In the genomic region with DNA sequence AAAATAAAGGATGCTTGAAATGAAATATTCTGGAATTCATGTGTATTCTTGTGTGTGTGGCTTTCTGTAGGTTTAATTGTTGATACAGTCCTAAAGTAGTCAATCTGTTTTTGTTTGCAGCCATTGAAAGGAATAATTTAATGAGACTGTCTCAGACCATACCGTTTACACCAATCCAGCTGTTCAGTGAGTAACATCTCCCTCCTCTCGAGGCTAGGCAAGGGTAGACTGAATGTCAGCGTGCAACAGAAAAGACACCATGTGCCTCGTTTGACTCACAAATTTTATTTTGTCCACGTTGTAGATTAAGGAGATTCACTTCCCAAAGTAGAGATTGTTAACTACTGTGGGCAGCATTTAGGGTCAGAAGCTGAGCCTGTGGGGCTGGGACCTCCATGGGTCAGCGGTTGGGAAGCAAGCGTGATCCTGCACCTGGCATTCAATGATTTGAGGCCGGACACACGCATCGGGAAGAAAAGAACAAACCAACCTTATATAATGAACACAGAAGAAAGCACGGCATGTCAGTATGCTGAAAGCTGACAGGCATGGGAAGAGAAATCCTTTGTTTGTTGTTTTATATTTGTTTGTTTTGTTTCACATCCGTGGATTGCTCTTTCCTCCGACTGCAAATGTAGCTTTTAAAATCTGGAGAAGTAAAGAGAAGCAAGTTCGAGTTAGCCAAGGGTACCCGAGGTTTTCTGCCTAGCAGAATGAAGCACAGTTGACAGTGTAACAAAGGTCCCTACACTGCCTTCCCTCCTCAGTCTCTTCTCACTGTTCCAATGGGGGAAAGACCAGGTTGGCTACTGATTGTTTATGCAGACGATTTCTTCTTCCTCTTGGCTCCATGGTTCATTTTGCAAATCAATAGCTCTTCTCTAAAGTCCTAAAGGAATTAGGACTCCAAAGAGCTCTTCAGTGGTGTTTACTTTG, we compare ENCODE assay signal across 13 mouse cellular contexts.
A peak's percentile ranks its signal among the peaks of the same experiment; 100 is the strongest.
DNase-seq lines count a peak whose midpoint lies in the region; ATAC-seq and TF ChIP-seq lines count a peak whose summit lies in the region.
"Had no signal": no experiment of that assay in that cellular context is flagged by ENCODE, and none has a peak within 500 bp of the region (broad histone marks: within the 10 kb centered on the region; RNA-seq: fewer than 3 reads in every experiment).

No protein-coding gene starts in this region.

- H3K27ac ChIP-seq in forebrain, embryonic 12.5 days: peak overlapping the region; percentile 21; the same call in 1 of the 2 replicates
- peak overlapping the region; percentile 49; the same call in 1 of the 2 replicates for H3K27ac ChIP-seq in hindbrain, embryonic 16.5 days (ENCODE audit: low read depth, low read length)
- no peak overlapping the region for H3K27ac ChIP-seq in neural tube, embryonic 12.5 days
- no peak overlapping the region for H3K27ac ChIP-seq in gastrocnemius, adult 2 months
- H3K27ac ChIP-seq: embryonic facial prominence, embryonic 12.5 days; heart, embryonic 10.5 days had no signal

- 12% methylated on average over 16 of the region's 16 CpGs for WGBS in forebrain, embryonic 12.5 days
- 13% methylated on average over 16 of the region's 16 CpGs for WGBS in hindbrain, embryonic 16.5 days
- WGBS in neural tube, embryonic 12.5 days: 23% methylated on average over 16 of the region's 16 CpGs

- H3K4me2 ChIP-seq in forebrain, embryonic 12.5 days: peak overlapping the region; percentile 42
- peak overlapping the region; percentile 40 for H3K4me2 ChIP-seq in hindbrain, embryonic 16.5 days (ENCODE audit: low read length)
- peak overlapping the region; percentile 44 for H3K4me2 ChIP-seq in neural tube, embryonic 12.5 days (replicated peaks)
- H3K4me2 ChIP-seq: embryonic facial prominence, embryonic 12.5 days; liver, embryonic 11.5 days had no signal

- no peaks in the 10 kb centered on the region for H3K36me3 ChIP-seq in forebrain, embryonic 12.5 days (replicated peaks)
- no peaks in the 10 kb centered on the region for H3K36me3 ChIP-seq in hindbrain, embryonic 16.5 days (ENCODE audit: control insufficient read depth, insufficient read depth, low read length)
- H3K36me3 ChIP-seq in neural tube, embryonic 12.5 days: no peaks in the 10 kb centered on the region
- H3K36me3 ChIP-seq: embryonic facial prominence, embryonic 12.5 days; heart, embryonic 10.5 days had no signal

- no peak overlapping the region for H3K4me3 ChIP-seq in forebrain, embryonic 12.5 days (replicated peaks)
- H3K4me3 ChIP-seq in hindbrain, embryonic 16.5 days (ENCODE audit: low read length): no peak overlapping the region
- H3K4me3 ChIP-seq in neural tube, embryonic 12.5 days: no peak overlapping the region
- no peak overlapping the region for H3K4me3 ChIP-seq in gastrocnemius, adult 2 months
- H3K4me3 ChIP-seq: embryonic facial prominence, embryonic 12.5 days; heart, embryonic 10.5 days had no signal

- intact Hi-C loops in gastrocnemius, adult 2 months (cut with DNase I): no loop called here

- no peaks in the 10 kb centered on the region for H3K9me3 ChIP-seq in forebrain, embryonic 12.5 days
- no peaks in the 10 kb centered on the region for H3K9me3 ChIP-seq in hindbrain, embryonic 16.5 days (ENCODE audit: control insufficient read depth, low read length)
- no peaks in the 10 kb centered on the region for H3K9me3 ChIP-seq in neural tube, embryonic 12.5 days
- H3K9me3 ChIP-seq: embryonic facial prominence, embryonic 12.5 days; heart, embryonic 10.5 days had no signal

- no peak overlapping the region for H3K9ac ChIP-seq in forebrain, embryonic 12.5 days
- peak overlapping the region; percentile 4 for H3K9ac ChIP-seq in hindbrain, embryonic 16.5 days (ENCODE audit: low read depth, low read length)
- no peak overlapping the region for H3K9ac ChIP-seq in neural tube, embryonic 12.5 days
- H3K9ac ChIP-seq: embryonic facial prominence, embryonic 12.5 days had no signal

- DNase-seq in embryo, embryonic 10.5 days (ENCODE audit: low spot score): peak; percentile 61
- DNase-seq in cerebellum, postnatal 25 days: no peak
- no peak for DNase-seq in gastrocnemius, adult 2 months
- no peak for DNase-seq in cerebellum, adult 18-20 months
- DNase-seq: lung, postnatal 14 days; right cerebral cortex, postnatal 25 days; thymus, postnatal 4 days had no signal

- 0 out of 2 replicates have a peak, but pooled peaks cover 3% of the 10 kb centered on the region for H3K27me3 ChIP-seq in forebrain, embryonic 12.5 days
- no peaks in the 10 kb centered on the region for H3K27me3 ChIP-seq in hindbrain, embryonic 16.5 days (replicated peaks; ENCODE audit: control insufficient read depth, insufficient read depth, low read length)
- no peaks in the 10 kb centered on the region for H3K27me3 ChIP-seq in neural tube, embryonic 12.5 days (replicated peaks)
- H3K27me3 ChIP-seq: embryonic facial prominence, embryonic 12.5 days had no signal

- peaks cover 14% of the 10 kb centered on the region for H3K4me1 ChIP-seq in forebrain, embryonic 12.5 days
- H3K4me1 ChIP-seq in hindbrain, embryonic 16.5 days (ENCODE audit: control insufficient read depth, insufficient read depth, low read depth, low read length): peaks cover 6% of the 10 kb centered on the region
- peaks cover 8% of the 10 kb centered on the region for H3K4me1 ChIP-seq in neural tube, embryonic 12.5 days
- H3K4me1 ChIP-seq: embryonic facial prominence, embryonic 12.5 days; heart, embryonic 10.5 days had no signal

- peak; percentile 83 for ATAC-seq in forebrain, embryonic 12.5 days (ENCODE audit: low FRiP score)
- ATAC-seq in hindbrain, embryonic 16.5 days: peak; percentile 59
- peak; percentile 76 for ATAC-seq in neural tube, embryonic 12.5 days (ENCODE audit: low FRiP score, low read depth)

- TF ChIP-seq CTCF in gastrocnemius, adult 2 months (IDR thresholded peaks at IDR 0.05): no peak

Comparison
In these comparisons a context has a peak if more than half of its experiments do, and no peak if none do; other contexts are left out.
1. H3K27ac ChIP-seq: peak in forebrain, embryonic 12.5 days (single experiment) and hindbrain, embryonic 16.5 days (single experiment); none in neural tube, embryonic 12.5 days (single experiment) and gastrocnemius, adult 2 months (single experiment).
2. Peak in every context shown above with its lines, with median percentiles within 50 percentile points of each other: ATAC-seq and H3K4me2 ChIP-seq.